Mouse (Mus musculus): Measurements from ENCODE around the gene Stab1. TPM values are rescaled to one million over a fixed set of nuclear protein-coding genes. Genes with fewer than 3 reads are reported as not detected.

The Stab1 gene
- polyA plus RNA-seq, 1 experiment from 2014 or later, result 43.7 TPM

GRCm38 (mm10) chr14:31112187-31112586 is 56.3 kb downstream of the Stab1 start:
- no peak for ATAC-seq (replicated peaks; ENCODE audit: insufficient number of reproducible peaks, insufficient read depth, low FRiP score, low read depth)
- Histone ChIP-seq H3K36me3 (peaks cover 71% of the 10 kb centered on the region), H3K4me3 (no peak overlapping the region), H3K4me1 (replicated peaks) (0 out of 2 replicates have a peak, but pooled peaks cover 3% of the 10 kb centered on the region), H3K4me2 (no peak overlapping the region), H3K9me3 (replicated peaks) (no peaks in the 10 kb centered on the region), H3K27ac (no peak overlapping the region), H3K9ac (no peak overlapping the region), H3K27me3 (no peaks in the 10 kb centered on the region)
- 68% methylated on average over 5 of the region's 5 CpGs for WGBS

- no peak for ATAC-seq (replicated peaks; ENCODE audit: insufficient number of reproducible peaks, insufficient read depth, low FRiP score, low read depth)
- WGBS, result 68% methylated on average over 3 of the region's 3 CpGs
- Histone ChIP-seq H3K4me1 (replicated peaks) (no peaks in the 10 kb centered on the region), H3K27ac (no peak overlapping the region), H3K27me3 (no peaks in the 10 kb centered on the region), H3K4me2 (no peak overlapping the region), H3K9ac (no peak overlapping the region), H3K4me3 (no peak overlapping the region), H3K9me3 (replicated peaks) (no peaks in the 10 kb centered on the region), H3K36me3 (peaks cover 72% of the 10 kb centered on the region)
Observed at GRCm38 (mm10) chr14:31110613-31111012, 57.8 kb downstream of the Stab1 start.

- Histone ChIP-seq H3K36me3 (peaks cover 48% of the 10 kb centered on the region), H3K27me3 (no peaks in the 10 kb centered on the region), H3K9me3 (replicated peaks) (no peaks in the 10 kb centered on the region), H3K4me2 (no peak overlapping the region), H3K4me3 (no peak overlapping the region), H3K4me1 (replicated peaks) (no peaks in the 10 kb centered on the region; the same call in 1 of the 2 replicates), H3K9ac (no peak overlapping the region), H3K27ac (no peak overlapping the region)
- ATAC-seq (replicated peaks; ENCODE audit: insufficient number of reproducible peaks, insufficient read depth, low FRiP score, low read depth), result no peak
- WGBS, result 80% methylated on average over 2 of the region's 2 CpGs
Observed at GRCm38 (mm10) chr14:31105156-31105555, 63.3 kb downstream of the Stab1 start.

- Histone ChIP-seq H3K36me3 (peaks cover 63% of the 10 kb centered on the region), H3K9ac (no peak overlapping the region), H3K9me3 (replicated peaks) (no peaks in the 10 kb centered on the region), H3K4me2 (no peak overlapping the region), H3K27me3 (no peaks in the 10 kb centered on the region), H3K4me3 (no peak overlapping the region), H3K27ac (no peak overlapping the region), H3K4me1 (replicated peaks) (peaks cover 4% of the 10 kb centered on the region)
- 67% methylated on average over 1 of the region's 1 CpGs for WGBS
- no peak for ATAC-seq (replicated peaks; ENCODE audit: insufficient number of reproducible peaks, insufficient read depth, low FRiP score, low read depth)
Observed at GRCm38 (mm10) chr14:31089918-31090317, 78.5 kb downstream of the Stab1 start.

Other genes with a start within 250 kb of the Stab1 start
- gene Itih3, start 244.9 kb downstream of the Stab1 start, polyA plus RNA-seq (2015; fragmentation: Nextera tagmentation; extraction: Ambion mirVana), result 1.6 and 3.5 TPM in 2 replicates
- gene Itih1, start 225.4 kb downstream of the Stab1 start, polyA plus RNA-seq (2015; fragmentation: Nextera tagmentation; extraction: Ambion mirVana), result 0.05 and 0.22 TPM in 2 replicates
- 5.4 and 7.3 TPM in 2 replicates for gene Nek4, start 217.3 kb downstream of the Stab1 start, polyA plus RNA-seq (2015; fragmentation: Nextera tagmentation; extraction: Ambion mirVana)
- gene Glt8d1, start 167.2 kb downstream of the Stab1 start, polyA plus RNA-seq (2015; fragmentation: Nextera tagmentation; extraction: Ambion mirVana), result 45.2 and 46.8 TPM in 2 replicates
- gene Spcs1, start 167.0 kb downstream of the Stab1 start, polyA plus RNA-seq (2015; fragmentation: Nextera tagmentation; extraction: Ambion mirVana), result 310 and 368 TPM in 2 replicates
- gene Pbrm1, start 149.5 kb downstream of the Stab1 start, polyA plus RNA-seq (2015; fragmentation: Nextera tagmentation; extraction: Ambion mirVana), result 91.4 and 101 TPM in 2 replicates
- gene Gnl3, start 149.5 kb downstream of the Stab1 start, polyA plus RNA-seq (2015; fragmentation: Nextera tagmentation; extraction: Ambion mirVana), result 54.2 and 55.1 TPM in 2 replicates
- 75.6 and 94.1 TPM in 2 replicates for gene Smim4, start 39.7 kb downstream of the Stab1 start, polyA plus RNA-seq (2015; fragmentation: Nextera tagmentation; extraction: Ambion mirVana)
- gene Nt5dc2, start 37.6 kb downstream of the Stab1 start, polyA plus RNA-seq (2015; fragmentation: Nextera tagmentation; extraction: Ambion mirVana), result 278 and 339 TPM in 2 replicates
- 3,799 and 4,649 TPM in 2 replicates for gene Tnnc1, start 39.7 kb upstream of the Stab1 start, polyA plus RNA-seq (2015; fragmentation: Nextera tagmentation; extraction: Ambion mirVana)
- gene Nisch, start 48.3 kb upstream of the Stab1 start, polyA plus RNA-seq (2015; fragmentation: Nextera tagmentation; extraction: Ambion mirVana), result 287 and 381 TPM in 2 replicates
- gene Sema3g, start 49.2 kb upstream of the Stab1 start, polyA plus RNA-seq (2015; fragmentation: Nextera tagmentation; extraction: Ambion mirVana), result 0.60 and 0.83 TPM in 2 replicates
- 7.9 and 8.3 TPM in 2 replicates for gene Phf7, start 82.7 kb upstream of the Stab1 start, polyA plus RNA-seq (2015; fragmentation: Nextera tagmentation; extraction: Ambion mirVana)
- 43.2 and 59.0 TPM in 2 replicates for gene Bap1, start 82.8 kb upstream of the Stab1 start, polyA plus RNA-seq (2015; fragmentation: Nextera tagmentation; extraction: Ambion mirVana)
- gene Dnah1, start 155.3 kb upstream of the Stab1 start, polyA plus RNA-seq (2015; fragmentation: Nextera tagmentation; extraction: Ambion mirVana), result 0.63 and 1.3 TPM in 2 replicates
- 35.0 and 41.0 TPM in 2 replicates for gene Capn7, start 168.0 kb upstream of the Stab1 start, polyA plus RNA-seq (2015; fragmentation: Nextera tagmentation; extraction: Ambion mirVana)

Measured in heart, embryonic 15.5 days (tissue).